Mouse (Mus musculus) left cerebral cortex, adult 8-10 months (tissue): ENCODE results near the gene Sh3tc1. TPM values are rescaled to one million over a fixed set of nuclear protein-coding genes. Genes with fewer than 3 reads are reported as not detected.

ENCODE experiments used
- DNase-seq, 2 experiments: peaks; one replicate each; pipeline ENCODE4 v3.0.0; 2022; ENCODE audit warnings: low spot score in 2 of 2
- total RNA-seq, 4 experiments: library from RNA; stranded (reverse); gene quantifications; 2 replicates each; pipeline ENCODE4 v1.2.4; 2022

Sh3tc1 gene
- total RNA-seq, 4 experiments from 2014 or later, result 1.6 to 5.9 (median 3.3) TPM

- peak in 1 of 2 experiments; percentile 45 for DNase-seq
Observed at GRCm38 (mm10) chr5:35755131-35755733, 15.4 kb upstream of the Sh3tc1 start.

- DNase-seq, result no peak
Observed at GRCm38 (mm10) chr5:35751016-35751415, 11.2 kb upstream of the Sh3tc1 start.

- no peak for DNase-seq
Observed at GRCm38 (mm10) chr5:35750026-35750425, 10.2 kb upstream of the Sh3tc1 start.

- no peak for DNase-seq
Observed at GRCm38 (mm10) chr5:35749416-35749815, 9.6 kb upstream of the Sh3tc1 start.

- peak in 1 of 2 experiments; percentile 75 for DNase-seq
Observed at GRCm38 (mm10) chr5:35746910-35747309, 7.1 kb upstream of the Sh3tc1 start.

- DNase-seq, result no peak
Observed at GRCm38 (mm10) chr5:35745406-35745805, 5.6 kb upstream of the Sh3tc1 start.

GRCm38 (mm10) chr5:35743990-35744722 is 4.4 kb upstream of the Sh3tc1 start:
- DNase-seq, result peak in 1 of 2 experiments; percentile 55

GRCm38 (mm10) chr5:35743238-35743951 is 3.6 kb upstream of the Sh3tc1 start:
- no peak for DNase-seq

- no peak for DNase-seq
Observed at GRCm38 (mm10) chr5:35741225-35741820, 1.5 kb upstream of the Sh3tc1 start.

GRCm38 (mm10) chr5:35740716-35741115 is 929 bp upstream of the Sh3tc1 start:
- DNase-seq, result no peak

- DNase-seq, result no peak
Observed at GRCm38 (mm10) chr5:35739005-35739404, 782 bp downstream of the Sh3tc1 start.

- no peak for DNase-seq
Observed at GRCm38 (mm10) chr5:35737231-35737901, 2.4 kb downstream of the Sh3tc1 start.

- no peak for DNase-seq
Observed at GRCm38 (mm10) chr5:35733523-35733922, 6.3 kb downstream of the Sh3tc1 start.

GRCm38 (mm10) chr5:35731006-35731405 is 8.8 kb downstream of the Sh3tc1 start:
- no peak for DNase-seq

GRCm38 (mm10) chr5:35730552-35730951 is 9.2 kb downstream of the Sh3tc1 start:
- no peak for DNase-seq

- no peak for DNase-seq
Observed at GRCm38 (mm10) chr5:35729844-35730243, 9.9 kb downstream of the Sh3tc1 start.

- peak; percentile 9 to 55 for DNase-seq
Observed at GRCm38 (mm10) chr5:35728957-35729460, 10.8 kb downstream of the Sh3tc1 start.

- no peak for DNase-seq
Observed at GRCm38 (mm10) chr5:35728344-35728956, 11.3 kb downstream of the Sh3tc1 start.

- no peak for DNase-seq
Observed at GRCm38 (mm10) chr5:35727447-35727846, 12.3 kb downstream of the Sh3tc1 start.

- DNase-seq, result no peak
Observed at GRCm38 (mm10) chr5:35725840-35726239, 13.9 kb downstream of the Sh3tc1 start.

- DNase-seq, result no peak
Observed at GRCm38 (mm10) chr5:35723900-35724299, 15.9 kb downstream of the Sh3tc1 start.
